Mouse (Mus musculus): ENCODE measurements around the gene Adtrp. TPM values are rescaled to one million over a fixed set of nuclear protein-coding genes. Genes with fewer than 3 reads are reported as not detected.
A peak's percentile ranks its signal among the peaks of the same experiment; 100 is the strongest.

The Adtrp gene
- polyA plus RNA-seq, 1 experiment from 2014 or later, result 0.47 TPM

DNA sequence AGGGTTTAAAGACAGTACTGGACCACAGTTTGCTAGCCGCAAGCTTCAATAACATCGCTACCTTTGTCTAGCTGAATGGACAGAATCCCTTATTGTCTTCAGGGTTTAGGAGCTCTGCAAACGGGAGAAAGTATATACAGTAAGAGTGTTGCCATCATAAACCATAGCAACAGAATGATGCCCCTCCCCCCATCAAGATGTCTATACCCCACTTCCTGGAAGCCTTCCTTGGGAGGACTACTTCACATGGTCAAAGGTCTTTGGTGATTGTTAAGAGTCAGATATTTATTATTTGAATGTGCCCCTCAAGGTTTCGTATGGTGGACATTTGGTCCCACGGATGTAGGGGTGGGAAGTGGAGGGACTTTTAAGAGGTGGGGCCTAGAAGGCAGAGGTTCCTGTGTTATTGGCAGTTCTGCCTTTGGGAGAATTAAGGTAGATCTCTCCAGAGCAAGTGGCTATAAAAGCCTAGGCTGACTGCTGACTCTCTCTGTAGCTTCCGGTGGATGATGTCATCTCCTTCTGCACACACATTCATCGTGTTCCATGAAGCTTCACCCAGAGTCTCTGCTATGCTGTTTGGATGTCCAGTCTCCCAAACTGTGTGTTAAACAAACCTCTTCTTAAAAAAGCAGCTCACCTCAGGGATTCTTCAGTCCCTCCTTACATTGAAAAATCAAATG, 42.2 kb downstream of the Adtrp start:
- Histone ChIP-seq H3K9ac (replicated peaks) (no peak overlapping the region), H3K27me3 (replicated peaks) (no peaks in the 10 kb centered on the region), H3K4me2 (no peak overlapping the region), H3K4me3 (replicated peaks) (no peak overlapping the region), H3K9me3 (replicated peaks) (no peaks in the 10 kb centered on the region), H3K4me1 (peaks cover 14% of the 10 kb centered on the region), H3K27ac (replicated peaks) (no peak overlapping the region), H3K36me3 (no peaks in the 10 kb centered on the region)
- ATAC-seq (ENCODE audit: low FRiP score), result no peak
- 88% methylated on average over 7 of the region's 7 CpGs for WGBS

DNA sequence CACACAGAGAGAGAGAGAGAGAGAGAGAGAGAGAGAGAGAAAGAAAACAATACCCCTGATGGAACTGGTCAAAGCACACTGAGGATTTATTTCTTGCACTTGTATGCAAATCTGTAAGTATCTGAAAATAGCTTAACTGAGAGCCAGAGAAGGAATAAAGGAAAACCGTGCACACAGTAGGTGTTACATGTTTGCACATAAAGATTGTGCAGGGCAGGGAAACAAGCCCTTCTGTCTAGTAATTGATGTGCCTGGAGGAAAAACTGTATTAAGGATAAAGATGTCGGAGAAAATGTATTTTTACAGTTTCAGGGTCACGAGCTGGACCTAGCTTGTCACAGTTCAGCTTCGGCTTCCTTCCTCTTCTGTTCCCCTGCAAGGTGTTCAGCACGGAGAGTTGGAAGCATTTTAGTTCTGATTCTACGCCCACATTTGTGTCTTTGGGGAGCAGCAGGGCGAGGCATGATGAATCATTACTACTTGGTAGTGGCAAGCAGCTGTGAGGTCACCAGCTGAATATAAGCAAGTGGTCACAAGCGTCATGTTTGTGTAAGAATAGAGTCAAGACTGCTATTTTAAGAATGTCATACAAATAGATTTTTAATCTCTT, 43.7 kb downstream of the Adtrp start:
- no peak overlapping the region for H3K4me3 ChIP-seq (replicated peaks)
- no peaks in the 10 kb centered on the region for H3K36me3 ChIP-seq
- H3K9ac ChIP-seq (replicated peaks), result no peak overlapping the region
- no peaks in the 10 kb centered on the region for H3K27me3 ChIP-seq (replicated peaks)
- ATAC-seq (ENCODE audit: low FRiP score), result no peak
- H3K27ac ChIP-seq (replicated peaks), result no peak overlapping the region
- H3K9me3 ChIP-seq (replicated peaks), result no peaks in the 10 kb centered on the region
- no peak overlapping the region for H3K4me2 ChIP-seq
- H3K4me1 ChIP-seq, result peaks cover 14% of the 10 kb centered on the region
- 59% methylated on average over 8 of the region's 8 CpGs for WGBS

DNA sequence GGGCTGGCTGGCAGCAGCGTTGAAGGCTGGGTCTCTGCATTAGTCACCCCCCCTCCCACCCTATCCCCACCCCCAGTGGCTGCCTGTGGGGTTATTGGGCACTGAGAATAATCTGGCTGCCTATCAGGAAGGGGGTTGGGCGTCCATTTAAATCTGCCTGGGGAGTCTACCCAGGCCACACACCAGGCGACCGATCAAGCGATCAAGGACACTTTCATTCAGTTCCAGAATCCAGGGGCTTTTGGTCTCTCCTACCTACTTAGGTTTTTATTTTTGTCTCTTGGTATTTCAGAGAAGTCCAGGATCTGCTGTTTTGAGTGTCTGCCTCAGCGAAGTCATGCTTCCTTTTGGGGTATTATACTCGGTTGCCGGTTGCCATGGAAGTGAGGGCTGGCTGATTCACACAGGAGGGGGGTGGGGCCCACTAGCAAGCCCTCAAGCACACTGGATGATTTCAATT, 46.3 kb downstream of the Adtrp start:
- ATAC-seq (ENCODE audit: low FRiP score), result peak; percentile 88
- no peak overlapping the region for H3K9ac ChIP-seq (replicated peaks)
- no peak overlapping the region for H3K27ac ChIP-seq (replicated peaks)
- H3K36me3 ChIP-seq, result no peaks in the 10 kb centered on the region
- H3K4me3 ChIP-seq (replicated peaks), result no peak overlapping the region
- no peaks in the 10 kb centered on the region for H3K9me3 ChIP-seq (replicated peaks)
- 5% methylated on average over 8 of the region's 8 CpGs for WGBS
- H3K27me3 ChIP-seq (replicated peaks), result no peaks in the 10 kb centered on the region
- H3K4me1 ChIP-seq, result peaks cover 14% of the 10 kb centered on the region
- peak overlapping the region; percentile 31 for H3K4me2 ChIP-seq

DNA sequence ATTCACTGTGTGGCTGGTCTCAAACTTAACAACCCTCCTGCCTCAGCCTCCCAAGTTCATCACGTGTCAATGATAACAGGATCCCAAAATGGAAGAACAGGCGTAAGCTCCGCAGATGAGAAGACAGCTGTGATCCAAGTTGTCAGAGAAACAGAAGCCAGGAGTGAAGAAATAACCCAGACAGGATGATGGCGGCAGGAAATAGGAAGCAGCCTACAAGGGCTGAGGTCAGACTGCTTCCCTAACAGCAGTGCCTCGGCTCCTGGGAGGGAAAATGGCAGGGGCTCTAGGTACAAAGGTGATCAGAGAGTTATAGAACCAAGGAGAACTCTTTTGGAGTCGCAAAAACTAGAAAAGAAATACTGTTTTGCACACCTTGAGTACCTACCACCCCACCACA, 54.6 kb downstream of the Adtrp start:
- H3K9me3 ChIP-seq (replicated peaks), result no peaks in the 10 kb centered on the region
- no peaks in the 10 kb centered on the region for H3K36me3 ChIP-seq
- H3K4me1 ChIP-seq, result no peaks in the 10 kb centered on the region
- H3K27ac ChIP-seq (replicated peaks), result no peak overlapping the region
- no peaks in the 10 kb centered on the region for H3K27me3 ChIP-seq (replicated peaks)
- whole genome bisulfite sequencing, result 91% methylated on average over 6 of the region's 6 CpGs
- H3K4me3 ChIP-seq (replicated peaks), result no peak overlapping the region
- ATAC-seq (ENCODE audit: low FRiP score), result no peak
- H3K9ac ChIP-seq (replicated peaks), result no peak overlapping the region
- H3K4me2 ChIP-seq, result no peak overlapping the region

DNA sequence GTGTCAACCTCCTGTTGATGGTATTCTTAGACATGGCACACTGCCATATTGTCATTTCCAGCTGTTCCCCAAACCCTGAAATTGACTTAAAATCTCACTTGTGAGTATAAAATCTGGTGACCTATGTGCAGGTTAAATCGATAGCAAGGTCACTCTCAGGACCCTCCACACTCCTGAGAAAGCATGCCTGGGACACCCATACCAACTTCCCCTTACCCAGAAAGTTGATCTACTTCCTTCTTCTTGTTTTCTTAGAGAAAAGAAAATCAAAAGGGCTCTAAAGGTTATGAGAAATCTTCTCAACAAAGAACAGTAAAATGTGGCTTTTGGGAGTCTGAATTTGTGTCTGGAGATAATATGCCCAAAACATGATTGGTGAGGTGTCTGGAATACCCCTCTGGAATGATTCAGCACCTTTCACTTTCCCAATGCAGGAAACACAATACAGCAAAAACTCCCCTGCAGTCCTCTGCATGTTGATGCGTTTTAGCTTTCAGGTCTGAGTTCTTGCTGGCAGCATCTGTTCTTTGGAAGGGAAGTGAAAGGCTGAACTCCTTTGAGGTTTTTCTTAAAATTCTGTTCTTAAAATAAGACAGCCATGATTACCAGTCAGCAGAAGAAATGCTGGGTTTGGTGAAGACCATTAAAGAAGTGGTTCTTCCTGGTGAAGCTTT, 59.5 kb downstream of the Adtrp start:
- no peak overlapping the region for H3K27ac ChIP-seq (replicated peaks)
- H3K4me1 ChIP-seq, result peaks cover 5% of the 10 kb centered on the region; the same call in 1 of the 2 replicates
- H3K9ac ChIP-seq (replicated peaks), result no peak overlapping the region
- H3K36me3 ChIP-seq, result no peaks in the 10 kb centered on the region
- H3K4me2 ChIP-seq, result no peak overlapping the region
- no peak for ATAC-seq (ENCODE audit: low FRiP score)
- no peaks in the 10 kb centered on the region for H3K27me3 ChIP-seq (replicated peaks)
- no peaks in the 10 kb centered on the region for H3K9me3 ChIP-seq (replicated peaks)
- 78% methylated on average over 2 of the region's 2 CpGs for WGBS
- H3K4me3 ChIP-seq (replicated peaks), result no peak overlapping the region

DNA sequence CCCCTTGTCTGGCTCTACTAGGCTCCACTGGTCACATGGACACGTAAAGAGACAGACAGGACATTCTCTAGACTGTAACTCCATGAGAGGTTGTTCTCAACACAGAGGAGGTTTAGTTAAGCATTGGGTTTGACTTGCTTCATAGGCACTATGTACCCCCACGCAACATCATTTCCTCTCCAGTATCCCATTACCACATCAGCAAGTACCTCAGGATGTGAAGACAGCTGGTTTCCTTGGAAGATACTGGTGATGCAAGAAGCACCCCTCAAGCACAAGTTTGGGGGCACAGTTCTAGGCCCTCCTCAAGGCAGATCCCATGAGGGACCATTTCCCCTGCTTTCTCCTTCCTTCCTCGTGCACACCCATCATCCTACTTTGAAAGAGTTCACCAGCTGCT, 60.8 kb downstream of the Adtrp start:
- Histone ChIP-seq H3K9me3 (replicated peaks) (no peaks in the 10 kb centered on the region), H3K9ac (replicated peaks) (no peak overlapping the region), H3K4me1 (peaks cover 5% of the 10 kb centered on the region; the same call in 1 of the 2 replicates), H3K27me3 (replicated peaks) (no peaks in the 10 kb centered on the region), H3K27ac (replicated peaks) (no peak overlapping the region), H3K4me3 (replicated peaks) (no peak overlapping the region), H3K36me3 (no peaks in the 10 kb centered on the region), H3K4me2 (no peak overlapping the region)
- no peak for ATAC-seq (ENCODE audit: low FRiP score)
- WGBS, result 93% methylated on average over 3 of the region's 3 CpGs

DNA sequence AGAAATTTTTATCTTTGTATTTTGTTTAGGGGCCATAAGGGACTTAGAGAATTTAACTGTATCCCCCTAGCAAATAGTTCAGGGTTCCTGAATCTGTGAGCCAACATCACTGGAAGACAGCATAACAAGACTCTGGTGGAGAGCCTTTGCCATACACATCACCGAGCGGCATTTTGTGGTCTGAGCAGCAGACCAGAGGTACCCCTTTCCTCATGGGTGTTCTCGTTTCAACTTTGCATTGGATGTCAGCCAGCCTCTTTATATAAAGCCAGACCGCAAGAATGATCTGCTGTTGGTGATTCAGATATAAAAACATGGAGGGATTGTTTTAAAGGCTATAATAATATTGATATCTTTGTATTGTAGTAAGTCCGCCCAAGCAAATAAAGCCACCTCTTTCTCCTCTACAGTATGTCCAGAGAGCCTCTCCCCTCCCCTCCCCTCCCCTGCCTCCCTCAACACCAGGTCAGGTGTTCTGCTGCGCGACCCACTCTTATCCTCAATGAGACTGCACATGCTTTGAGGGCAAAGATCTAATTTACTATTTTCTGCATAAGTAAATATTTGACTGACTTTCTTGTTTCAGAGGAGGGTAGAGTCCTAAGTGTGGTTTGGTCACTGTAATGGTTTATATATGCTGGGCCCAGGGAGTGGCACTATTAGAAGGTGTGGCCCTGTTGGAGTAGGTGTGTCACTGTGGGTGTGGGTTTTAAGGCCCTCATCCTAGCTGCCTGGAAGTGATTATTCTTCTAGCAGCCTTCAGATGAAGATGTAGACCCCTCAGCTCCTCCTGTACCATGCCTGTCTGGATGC, 62.4 kb downstream of the Adtrp start:
- 0 out of 2 replicates have a peak overlapping the region, but pooled peaks have one; percentile 28 for H3K27ac ChIP-seq (replicated peaks)
- H3K4me3 ChIP-seq (replicated peaks), result no peak overlapping the region
- H3K4me2 ChIP-seq, result no peak overlapping the region
- no peak overlapping the region for H3K9ac ChIP-seq (replicated peaks)
- ATAC-seq (ENCODE audit: low FRiP score), result no peak
- H3K4me1 ChIP-seq, result peaks cover 5% of the 10 kb centered on the region; the same call in 1 of the 2 replicates
- H3K27me3 ChIP-seq (replicated peaks), result no peaks in the 10 kb centered on the region
- no peaks in the 10 kb centered on the region for H3K36me3 ChIP-seq
- no peaks in the 10 kb centered on the region for H3K9me3 ChIP-seq (replicated peaks)
- 79% methylated on average over 7 of the region's 7 CpGs for WGBS

DNA sequence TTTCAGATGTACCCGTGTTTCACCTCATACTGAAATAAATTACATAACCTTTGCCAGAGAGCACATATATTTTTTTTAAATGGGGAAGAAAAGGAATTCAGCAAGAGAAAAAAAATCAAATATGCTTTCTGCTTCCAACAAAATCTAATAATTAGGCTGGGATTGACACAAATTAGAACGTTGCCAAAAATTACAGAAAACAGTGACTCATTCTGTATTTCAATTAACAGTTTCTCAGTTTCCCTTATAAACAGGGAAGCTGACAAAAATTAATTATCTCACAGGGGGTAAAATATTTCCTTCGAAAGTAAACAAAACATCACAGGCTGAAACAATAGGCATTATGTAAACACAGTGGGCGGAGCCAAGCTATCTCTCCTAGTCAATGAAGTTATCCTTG, 67.2 kb downstream of the Adtrp start:
- Histone ChIP-seq H3K4me2 (no peak overlapping the region), H3K4me3 (replicated peaks) (no peak overlapping the region), H3K9ac (replicated peaks) (no peak overlapping the region), H3K4me1 (peaks cover 15% of the 10 kb centered on the region), H3K36me3 (no peaks in the 10 kb centered on the region), H3K27me3 (replicated peaks) (no peaks in the 10 kb centered on the region), H3K9me3 (replicated peaks) (no peaks in the 10 kb centered on the region), H3K27ac (replicated peaks) (peak overlapping the region; percentile 33)
- ATAC-seq (ENCODE audit: low FRiP score), result no peak
- WGBS, result 61% methylated on average over 4 of the region's 4 CpGs

DNA sequence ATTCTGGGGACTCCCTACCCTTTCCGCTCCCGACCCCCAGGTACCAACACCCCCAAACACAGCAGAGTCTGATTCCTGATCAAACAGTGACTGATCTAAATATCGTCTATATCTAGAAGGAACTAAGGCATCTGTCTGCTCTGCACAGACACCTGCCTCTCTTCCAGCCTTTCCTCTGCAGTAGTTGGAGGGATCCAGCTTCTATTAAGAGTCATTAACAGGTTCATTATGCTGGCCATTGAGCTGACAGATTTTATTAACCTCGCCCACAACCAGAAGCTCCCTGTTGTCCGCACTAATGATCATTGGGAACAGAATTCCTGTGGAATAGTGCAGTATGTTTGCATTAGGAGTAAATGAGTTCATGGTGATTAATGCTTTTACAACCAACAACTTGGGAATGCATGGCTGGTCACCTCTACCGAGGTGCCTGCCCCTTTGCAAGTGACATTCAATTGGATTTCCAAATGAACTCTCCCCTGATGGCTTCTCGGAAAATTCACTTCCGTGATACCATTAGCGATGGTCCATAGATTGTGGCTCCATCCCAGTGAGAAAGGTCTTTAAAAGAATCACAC, 67.8 kb downstream of the Adtrp start:
- Histone ChIP-seq H3K4me3 (replicated peaks) (no peak overlapping the region), H3K9me3 (replicated peaks) (no peaks in the 10 kb centered on the region), H3K36me3 (no peaks in the 10 kb centered on the region), H3K4me2 (no peak overlapping the region), H3K27me3 (replicated peaks) (no peaks in the 10 kb centered on the region), H3K27ac (replicated peaks) (peak overlapping the region; percentile 61), H3K4me1 (peaks cover 14% of the 10 kb centered on the region), H3K9ac (replicated peaks) (no peak overlapping the region)
- 38% methylated on average over 9 of the region's 9 CpGs for WGBS
- peak; percentile 30; the same call in 1 of the 2 replicates for ATAC-seq (ENCODE audit: low FRiP score)

DNA sequence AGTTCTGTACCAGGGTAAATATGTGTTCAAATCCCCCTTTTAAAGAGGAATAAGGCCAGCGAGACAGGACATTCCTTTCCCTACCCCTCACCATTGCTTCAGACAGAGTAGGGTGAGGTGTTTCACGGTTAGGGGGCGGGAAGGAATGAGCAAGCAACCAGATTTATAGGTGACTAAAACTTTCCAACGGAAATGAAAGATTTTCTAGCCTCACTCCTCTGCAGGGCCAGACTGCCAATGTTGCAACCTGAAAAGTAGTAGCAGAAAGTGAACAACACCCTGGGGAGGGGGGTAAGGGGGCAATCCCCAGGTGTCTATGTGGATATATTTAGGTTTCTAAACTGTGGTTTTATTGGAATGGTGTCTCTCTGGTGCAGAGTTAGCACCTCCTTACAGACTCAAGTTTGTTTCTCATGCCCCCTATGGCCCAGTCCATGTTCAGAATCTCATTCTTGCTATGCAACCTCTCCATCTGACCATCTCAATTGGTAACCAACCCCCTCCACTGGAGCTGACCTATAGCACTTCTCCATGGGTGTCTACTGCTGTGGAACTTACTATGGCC, 73.6 kb downstream of the Adtrp start:
- H3K27me3 ChIP-seq (replicated peaks), result no peaks in the 10 kb centered on the region
- no peak overlapping the region for H3K4me3 ChIP-seq (replicated peaks)
- H3K27ac ChIP-seq (replicated peaks), result no peak overlapping the region
- H3K4me2 ChIP-seq, result no peak overlapping the region
- no peaks in the 10 kb centered on the region for H3K36me3 ChIP-seq
- no peaks in the 10 kb centered on the region for H3K9me3 ChIP-seq (replicated peaks)
- 89% methylated on average over 4 of the region's 4 CpGs for WGBS
- no peaks in the 10 kb centered on the region for H3K4me1 ChIP-seq
- no peak overlapping the region for H3K9ac ChIP-seq (replicated peaks)
- no peak for ATAC-seq (ENCODE audit: low FRiP score)

DNA sequence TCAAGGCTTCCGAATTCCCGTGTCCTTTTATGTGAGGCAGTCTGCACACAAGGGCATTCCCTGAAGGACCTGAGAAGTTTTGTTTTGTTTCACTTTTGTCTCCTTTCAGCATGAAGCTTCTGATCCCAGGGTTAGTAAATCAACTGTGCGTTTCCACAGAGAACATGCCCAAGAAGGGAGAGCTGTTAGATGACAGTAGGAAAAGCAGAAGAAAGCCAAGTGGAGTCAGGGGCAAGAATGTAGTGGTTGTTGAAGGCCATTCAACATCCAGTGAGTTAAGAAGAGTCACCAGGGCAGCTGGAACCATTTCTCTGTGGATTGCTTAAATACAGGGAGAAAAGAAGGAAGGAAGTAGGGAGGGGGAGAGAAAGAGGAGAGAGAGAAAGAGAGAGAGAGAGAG, 76.4 kb downstream of the Adtrp start:
- H3K4me3 ChIP-seq (replicated peaks), result no peak overlapping the region
- H3K9ac ChIP-seq (replicated peaks), result no peak overlapping the region
- no peaks in the 10 kb centered on the region for H3K9me3 ChIP-seq (replicated peaks)
- no peaks in the 10 kb centered on the region for H3K4me1 ChIP-seq
- H3K27me3 ChIP-seq (replicated peaks), result no peaks in the 10 kb centered on the region
- ATAC-seq (ENCODE audit: low FRiP score), result no peak
- WGBS, result 25% methylated on average over 3 of the region's 3 CpGs
- H3K4me2 ChIP-seq, result no peak overlapping the region
- no peaks in the 10 kb centered on the region for H3K36me3 ChIP-seq
- no peak overlapping the region for H3K27ac ChIP-seq (replicated peaks)

Data from neural tube, embryonic 15.5 days (tissue).